Mouse (Mus musculus): ENCODE measurements at regions not wholly inside any gene's neighbourhood (a gene's known extent, or its start where the extent isn't known, plus 50 kb on each side); places are given as distances from the start of the nearest gene placed in this dataset.

DNA sequence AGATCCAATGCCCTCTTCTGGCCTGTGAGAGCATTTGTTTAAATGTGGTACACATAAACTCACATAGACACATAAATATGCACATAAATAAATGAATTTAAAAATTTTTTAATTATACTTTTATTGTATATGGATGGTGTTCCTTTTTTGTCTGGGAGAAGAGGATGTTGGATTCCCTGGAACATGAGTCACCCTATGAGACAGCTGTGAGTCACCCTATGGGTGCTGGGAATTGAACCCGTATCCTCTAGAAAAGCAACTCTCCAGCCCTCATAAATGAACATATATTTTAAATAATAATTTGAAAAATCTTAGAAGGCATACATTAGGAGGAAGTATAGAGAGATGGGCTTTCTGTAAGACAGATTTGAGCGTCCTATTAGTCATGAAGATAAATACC lies 76.1 kb upstream of the Dynlt3 start:
- no peak for ATAC-seq (ENCODE audit: extremely low read depth, insufficient number of reproducible peaks, low FRiP score, low TSS enrichment)
- no peak overlapping the region for H3K4me2 ChIP-seq
- H3K36me3 ChIP-seq = no peaks in the 10 kb centered on the region
- no peak overlapping the region for H3K27ac ChIP-seq (replicated peaks)
- no peaks in the 10 kb centered on the region for H3K4me1 ChIP-seq
- no peaks in the 10 kb centered on the region for H3K9me3 ChIP-seq
- no peaks in the 10 kb centered on the region for H3K27me3 ChIP-seq (replicated peaks)
- no peak overlapping the region for H3K9ac ChIP-seq
- 85% methylated on average over 2 of the region's 2 CpGs for WGBS
- H3K4me3 ChIP-seq = no peak overlapping the region

DNA sequence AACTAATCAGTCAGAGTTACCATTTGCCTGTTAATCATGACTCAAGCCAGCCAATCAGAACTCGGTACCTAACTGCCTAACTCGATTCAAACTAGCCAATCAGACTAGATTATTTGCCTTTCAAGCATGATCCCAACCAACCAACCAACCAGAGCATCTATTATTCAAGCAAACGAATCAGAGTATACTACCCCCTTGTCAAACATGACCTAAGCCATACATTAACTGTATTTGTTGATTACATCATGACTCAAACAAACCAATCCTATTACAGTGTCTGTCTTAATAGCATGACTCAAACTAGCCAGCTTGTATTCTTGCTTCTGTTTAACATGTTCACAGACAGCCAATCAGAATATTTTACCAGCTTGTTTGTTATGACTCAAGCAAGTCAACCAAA lies 79.7 kb upstream of the Dynlt3 start:
- Histone ChIP-seq H3K36me3 (no peaks in the 10 kb centered on the region), H3K9ac (no peak overlapping the region), H3K27me3 (replicated peaks) (no peaks in the 10 kb centered on the region), H3K4me3 (no peak overlapping the region), H3K27ac (replicated peaks) (no peak overlapping the region), H3K4me1 (no peaks in the 10 kb centered on the region), H3K4me2 (no peak overlapping the region), H3K9me3 (no peaks in the 10 kb centered on the region)
- 66% methylated on average over 3 of the region's 3 CpGs for WGBS
- no peak for ATAC-seq (ENCODE audit: extremely low read depth, insufficient number of reproducible peaks, low FRiP score, low TSS enrichment)

DNA sequence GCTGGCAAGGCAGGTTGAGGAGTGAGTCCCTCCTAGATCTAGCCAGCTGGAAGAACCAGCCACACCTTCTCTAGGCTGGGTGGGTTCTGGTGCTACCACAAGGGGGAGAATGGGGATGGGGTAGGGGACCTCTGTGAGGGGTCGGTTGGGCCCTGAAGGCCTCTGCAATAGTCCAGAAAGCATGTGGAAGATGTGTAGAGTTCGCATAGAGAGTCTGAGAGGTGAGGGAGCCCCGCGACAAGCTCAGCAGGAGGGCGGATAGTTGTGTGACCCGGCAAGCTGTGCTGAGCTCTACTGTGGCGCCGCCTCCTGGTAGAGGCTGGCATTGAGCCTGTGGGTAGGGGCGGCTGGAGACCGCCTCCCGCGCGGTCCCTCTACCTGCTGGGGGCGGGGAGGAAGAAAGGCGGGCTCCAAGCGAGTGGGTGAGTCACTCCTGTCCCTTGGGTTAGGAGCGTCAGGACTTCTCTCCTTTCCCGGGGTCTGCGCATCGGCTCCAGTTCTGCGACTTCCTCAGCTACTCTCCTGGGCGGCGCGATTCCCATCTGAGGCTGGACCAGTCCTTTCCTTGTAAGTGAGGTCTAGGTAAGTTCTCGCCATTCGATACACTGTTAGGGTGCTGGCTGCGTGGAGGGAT lies 84.6 kb upstream of the Dynlt3 start:
- H3K4me2 ChIP-seq = peak overlapping the region; percentile 67
- H3K9ac ChIP-seq = 0 out of 2 replicates have a peak overlapping the region, but pooled peaks have one; percentile 21
- WGBS = 14% methylated on average over 23 of the region's 27 CpGs
- H3K4me3 ChIP-seq = peak overlapping the region; percentile 46
- ATAC-seq (ENCODE audit: extremely low read depth, insufficient number of reproducible peaks, low FRiP score, low TSS enrichment) = no peak
- no peaks in the 10 kb centered on the region for H3K4me1 ChIP-seq
- H3K9me3 ChIP-seq = no peaks in the 10 kb centered on the region
- H3K27ac ChIP-seq (replicated peaks) = no peak overlapping the region
- H3K36me3 ChIP-seq = no peaks in the 10 kb centered on the region
- no peaks in the 10 kb centered on the region for H3K27me3 ChIP-seq (replicated peaks)

DNA sequence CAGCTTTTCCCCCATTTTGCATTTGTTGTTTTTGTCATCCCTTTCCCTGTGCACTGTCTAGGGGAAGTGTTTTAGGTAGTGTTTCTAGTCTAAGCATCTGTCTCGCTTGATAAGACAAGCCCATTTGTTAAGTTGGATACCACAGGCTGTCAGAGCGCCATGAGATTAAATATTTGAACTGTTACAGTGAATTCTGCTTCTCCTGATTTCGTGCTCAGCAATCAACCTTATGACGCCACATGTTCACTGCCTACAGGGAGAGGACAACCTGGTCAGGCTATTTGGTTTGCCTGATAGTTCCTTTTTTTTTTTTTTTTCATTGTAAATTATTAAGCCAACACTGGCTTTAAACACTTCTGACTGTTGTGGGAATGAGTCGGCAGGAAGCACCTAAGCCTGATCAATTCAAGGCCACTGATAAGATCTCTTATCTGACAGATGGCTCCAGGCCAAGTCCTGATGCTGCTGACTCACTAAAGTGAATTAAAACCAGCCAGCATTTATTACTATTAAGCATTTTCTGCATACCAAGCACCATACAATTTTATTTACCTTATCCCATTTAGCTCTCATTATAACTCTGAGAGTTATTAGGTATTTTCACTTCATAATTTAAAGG lies 90.3 kb upstream of the Dynlt3 start:
- 49% methylated on average over 5 of the region's 5 CpGs for WGBS
- ATAC-seq (ENCODE audit: extremely low read depth, insufficient number of reproducible peaks, low FRiP score, low TSS enrichment) = no peak
- Histone ChIP-seq H3K9me3 (no peaks in the 10 kb centered on the region), H3K4me2 (no peak overlapping the region), H3K4me1 (no peaks in the 10 kb centered on the region), H3K4me3 (no peak overlapping the region), H3K27me3 (replicated peaks) (no peaks in the 10 kb centered on the region), H3K36me3 (no peaks in the 10 kb centered on the region), H3K27ac (replicated peaks) (no peak overlapping the region), H3K9ac (no peak overlapping the region)

DNA sequence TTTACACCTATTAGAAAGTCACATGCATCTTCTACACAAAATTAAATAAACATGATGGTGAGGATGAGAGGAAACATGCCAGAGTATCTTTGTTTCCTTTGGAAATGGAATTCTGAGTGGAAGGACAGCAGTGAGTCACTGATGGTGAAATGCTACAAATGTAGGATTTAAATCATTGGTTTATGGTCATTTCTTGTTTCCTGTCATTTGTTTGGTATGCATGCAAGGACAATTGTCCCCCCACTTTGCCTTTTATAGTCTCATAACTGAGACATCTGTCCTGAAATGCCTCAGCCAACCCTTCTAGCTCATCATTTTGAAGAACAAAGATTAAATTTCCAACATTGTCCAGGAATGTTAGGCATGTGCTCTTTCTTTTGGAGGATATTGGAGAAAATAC lies 77.2 kb upstream of the Hypm start:
- no peak for ATAC-seq (ENCODE audit: extremely low read depth, insufficient number of reproducible peaks, low FRiP score, low TSS enrichment)
- no peaks in the 10 kb centered on the region for H3K36me3 ChIP-seq
- H3K4me2 ChIP-seq = no peak overlapping the region
- H3K9me3 ChIP-seq = no peaks in the 10 kb centered on the region
- no peaks in the 10 kb centered on the region for H3K4me1 ChIP-seq
- H3K4me3 ChIP-seq = no peak overlapping the region
- H3K27ac ChIP-seq (replicated peaks) = no peak overlapping the region
- no peak overlapping the region for H3K9ac ChIP-seq
- no peaks in the 10 kb centered on the region for H3K27me3 ChIP-seq (replicated peaks)

DNA sequence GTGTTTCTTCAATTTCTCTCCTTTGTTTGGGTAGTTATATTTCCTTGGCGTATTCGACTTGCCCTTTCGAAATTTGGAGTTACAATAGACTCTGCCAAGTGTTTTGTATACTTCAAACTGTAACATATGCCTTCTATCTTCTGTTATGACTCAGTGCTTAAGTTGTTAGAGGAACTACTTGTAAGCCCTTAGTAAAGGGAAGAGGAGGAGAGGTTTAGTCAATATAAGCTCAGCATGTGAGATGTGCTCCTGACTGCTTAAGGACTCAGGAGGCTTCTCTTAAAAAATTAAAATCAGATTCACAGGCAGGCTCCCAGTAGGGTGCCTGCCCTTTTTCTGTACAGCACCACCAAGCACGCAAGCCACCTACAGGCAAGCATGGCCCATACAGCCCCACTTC lies 69.2 kb upstream of the Hypm start:
- H3K27ac ChIP-seq (replicated peaks) = no peak overlapping the region
- ATAC-seq (ENCODE audit: extremely low read depth, insufficient number of reproducible peaks, low FRiP score, low TSS enrichment) = no peak
- H3K27me3 ChIP-seq (replicated peaks) = no peaks in the 10 kb centered on the region
- H3K4me3 ChIP-seq = no peak overlapping the region
- no peak overlapping the region for H3K9ac ChIP-seq
- 83% methylated on average over 4 of the region's 4 CpGs for WGBS
- no peaks in the 10 kb centered on the region for H3K4me1 ChIP-seq
- no peaks in the 10 kb centered on the region for H3K9me3 ChIP-seq
- no peak overlapping the region for H3K4me2 ChIP-seq
- H3K36me3 ChIP-seq = no peaks in the 10 kb centered on the region

DNA sequence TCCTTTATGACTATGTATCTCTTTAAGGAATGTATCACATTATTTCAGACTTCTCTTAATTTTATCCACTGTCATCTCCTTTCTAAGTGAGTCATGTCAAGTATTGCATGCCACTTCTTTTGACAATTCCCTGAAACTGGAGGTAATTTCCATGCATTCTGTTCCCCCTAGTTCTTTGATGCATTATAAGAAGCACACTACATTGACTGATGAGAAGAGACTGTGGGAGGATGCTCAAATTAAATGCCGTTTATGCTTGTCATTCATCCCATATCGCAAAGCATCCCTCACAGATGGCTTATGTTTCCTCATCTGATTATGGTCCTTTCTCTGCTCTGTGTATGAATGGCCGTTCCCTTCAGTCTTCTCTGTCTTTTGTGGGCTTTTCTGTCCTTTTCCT lies 57.2 kb upstream of the Hypm start:
- Histone ChIP-seq H3K27ac (replicated peaks) (no peak overlapping the region), H3K27me3 (replicated peaks) (no peaks in the 10 kb centered on the region), H3K9ac (no peak overlapping the region), H3K4me1 (no peaks in the 10 kb centered on the region), H3K36me3 (no peaks in the 10 kb centered on the region), H3K4me3 (no peak overlapping the region), H3K9me3 (no peaks in the 10 kb centered on the region), H3K4me2 (no peak overlapping the region)
- ATAC-seq (ENCODE audit: extremely low read depth, insufficient number of reproducible peaks, low FRiP score, low TSS enrichment) = no peak
- WGBS = 69% methylated on average over 3 of the region's 3 CpGs

All from heart, embryonic 13.5 days (tissue).